Mouse (Mus musculus) limb, embryonic 14.5 days (tissue): ENCODE results near the gene Cdc14b. TPM values are rescaled to one million over a fixed set of nuclear protein-coding genes. Genes with fewer than 3 reads are reported as not detected.

Experiments used
- ATAC-seq: fragments of 200-750 bp; cut with Nextera tagmentation; 2 replicates; pipeline ENCODE4 v1.8.0; 2017; ENCODE audit warnings: low read depth, moderate number of reproducible peaks, moderate TSS enrichment; ENCODE audit not compliant: low FRiP score
- DNase-seq: peaks from one replicate; pipeline ENCODE4 v3.0.0-alpha.2; 2015; ENCODE audit warnings: low spot score
- H3K27ac ChIP-seq: fragments of 300-500 bp; sonication (generic); replicated peaks from 2 replicates; pipeline ENCODE4 v1.5.1; 2014; ENCODE audit warnings: low read depth, mild to moderate bottlenecking, low read length, moderate library complexity, mixed read lengths
- H3K27me3 ChIP-seq: fragments of 300-500 bp; sonication (generic); 2 replicates; pipeline ENCODE4 v1.6.1; 2014; ENCODE audit warnings: low read length, mixed read lengths; ENCODE audit not compliant: control insufficient read depth, insufficient read depth
- H3K36me3 ChIP-seq: fragments of 300-500 bp; sonication (generic); 2 replicates; pipeline ENCODE4 v1.6.1; 2014; ENCODE audit warnings: mild to moderate bottlenecking, low read length, moderate library complexity, mixed read lengths; ENCODE audit not compliant: control insufficient read depth, insufficient read depth
- H3K4me1 ChIP-seq: fragments of 300-500 bp; sonication (generic); 2 replicates; pipeline ENCODE4 v1.6.1; 2014; ENCODE audit warnings: antibody characterized with exemption, low read length, mixed read lengths; ENCODE audit not compliant: control insufficient read depth, insufficient read depth
- H3K4me2 ChIP-seq: fragments of 300-500 bp; sonication (generic); replicated peaks from 2 replicates; pipeline ENCODE4 v1.6.1; 2014; ENCODE audit warnings: low read depth, mild to moderate bottlenecking, low read length, moderate library complexity; ENCODE audit not compliant: severe bottlenecking
- H3K4me3 ChIP-seq: fragments of 300-500 bp; sonication (generic); replicated peaks from 2 replicates; pipeline ENCODE4 v1.5.1; 2014; ENCODE audit warnings: low read length
- H3K9ac ChIP-seq: fragments of 300-500 bp; sonication (generic); 2 replicates; pipeline ENCODE4 v1.6.1; 2014; ENCODE audit warnings: mild to moderate bottlenecking, low read depth, low read length, moderate library complexity; ENCODE audit not compliant: severe bottlenecking
- H3K9me3 ChIP-seq: fragments of 300-500 bp; sonication (generic); 2 replicates; pipeline ENCODE4 v1.6.1; 2016; ENCODE audit warnings: low read length; ENCODE audit not compliant: control insufficient read depth
- POLR2A ChIP-seq: fragments of 200-500 bp; IDR thresholded peaks from 2 replicates; pipeline ENCODE4 v1.8.0; 2012; ENCODE audit warnings: inconsistent platforms, mild to moderate bottlenecking, moderate library complexity, borderline replicate concordance; ENCODE audit not compliant: insufficient read depth, insufficient read length; ENCODE audit errors: extremely low read depth
- WGBS: fragments of 180-500 bp; shearing (Covaris S2); extraction: QIAGEN DNeasy Blood & Tissue Kit; methylation state at CpG from one replicate; pipeline ENCODE4 v1.1.7; 2014; 5-methylcytosine and 5-hydroxymethylcytosine counted together
- polyA plus RNA-seq, 2 experiments: library from polyadenylated mRNA; depleted of rRNA in 1 of 2; stranded (reverse) in 1 of 2; unstranded in 1 of 2; fragments of >200 nt; fragmentation: Nextera tagmentation in 1 of 2; extraction: Ambion mirVana in 1 of 2; gene quantifications; 2 replicates each; pipeline versions ENCODE4 v1.2.1 to v1.2.3; 2012 to 2014

The Cdc14b gene
- polyA plus RNA-seq, 2 experiments = 15.3 to 16.1 TPM

DNA sequence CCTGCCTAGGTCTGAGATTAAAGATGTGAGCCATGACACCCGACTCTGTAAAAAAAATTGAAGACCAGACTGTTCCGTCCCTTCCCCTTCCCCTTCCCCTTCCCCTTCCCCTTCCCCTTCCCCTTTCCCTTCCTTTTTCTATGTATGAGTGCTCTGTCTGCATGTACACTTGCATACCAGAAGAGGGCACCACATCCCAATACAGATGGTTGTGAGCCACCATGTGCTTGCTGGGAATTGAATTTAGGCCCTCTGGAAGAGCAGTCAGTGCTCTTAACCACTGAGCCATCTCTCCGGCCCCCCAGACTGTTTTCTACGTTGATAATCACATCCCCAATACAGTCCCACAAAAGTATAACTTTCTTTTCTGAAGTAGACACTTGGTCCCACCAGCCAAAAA lies 94.8 kb downstream of the Cdc14b start:
- WGBS = 90% methylated on average over 4 of the region's 4 CpGs
- no peaks in the 10 kb centered on the region for H3K4me1 ChIP-seq
- no peak for TF ChIP-seq POLR2A
- ATAC-seq = no peak
- no peak overlapping the region for H3K4me3 ChIP-seq
- no peak overlapping the region for H3K27ac ChIP-seq
- H3K27me3 ChIP-seq = no peaks in the 10 kb centered on the region
- H3K9ac ChIP-seq = no peak overlapping the region
- H3K36me3 ChIP-seq = peaks cover 32% of the 10 kb centered on the region
- H3K9me3 ChIP-seq = no peaks in the 10 kb centered on the region
- DNase-seq = no peak
- H3K4me2 ChIP-seq = no peak overlapping the region

- no peaks in the 10 kb centered on the region for H3K4me1 ChIP-seq
- no peak for DNase-seq
Observed at GRCm38 (mm10) chr13:64178746-64179652, 96.1 kb downstream of the Cdc14b start.

DNA sequence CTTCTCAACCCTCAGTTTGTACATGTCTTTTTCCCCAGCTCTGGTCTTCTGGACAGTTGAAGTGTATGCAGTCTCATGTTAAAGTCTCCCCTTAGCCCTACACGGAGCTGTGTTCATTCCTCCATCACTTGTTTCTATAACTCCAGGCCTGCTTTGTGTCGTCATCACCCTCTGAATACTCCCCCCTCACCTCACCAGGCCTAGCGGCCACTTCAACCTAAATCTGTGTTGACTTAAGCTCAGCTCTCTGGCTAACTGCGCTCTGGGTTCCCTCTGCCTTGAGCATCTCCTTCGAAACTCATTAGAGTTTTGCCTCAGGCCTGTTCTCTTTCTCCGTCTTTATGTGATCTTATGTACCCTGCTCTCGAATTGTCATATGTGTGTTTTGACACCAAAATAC lies 97.1 kb downstream of the Cdc14b start:
- DNase-seq = no peak
- peaks cover 36% of the 10 kb centered on the region for H3K36me3 ChIP-seq

More at GRCm38 (mm10) chr13:64178746-64179652, 96.1 kb downstream of the Cdc14b start:
- no peak overlapping the region for H3K9ac ChIP-seq
- ATAC-seq = no peak
- H3K27ac ChIP-seq = no peak overlapping the region; the same call in 1 of the 2 replicates
- 80% methylated on average over 13 of the region's 13 CpGs for WGBS
- no peaks in the 10 kb centered on the region for H3K27me3 ChIP-seq
- H3K4me3 ChIP-seq = no peak overlapping the region
- no peaks in the 10 kb centered on the region for H3K9me3 ChIP-seq
- peaks cover 30% of the 10 kb centered on the region for H3K36me3 ChIP-seq
- no peak for TF ChIP-seq POLR2A
- H3K4me2 ChIP-seq = no peak overlapping the region

DNA sequence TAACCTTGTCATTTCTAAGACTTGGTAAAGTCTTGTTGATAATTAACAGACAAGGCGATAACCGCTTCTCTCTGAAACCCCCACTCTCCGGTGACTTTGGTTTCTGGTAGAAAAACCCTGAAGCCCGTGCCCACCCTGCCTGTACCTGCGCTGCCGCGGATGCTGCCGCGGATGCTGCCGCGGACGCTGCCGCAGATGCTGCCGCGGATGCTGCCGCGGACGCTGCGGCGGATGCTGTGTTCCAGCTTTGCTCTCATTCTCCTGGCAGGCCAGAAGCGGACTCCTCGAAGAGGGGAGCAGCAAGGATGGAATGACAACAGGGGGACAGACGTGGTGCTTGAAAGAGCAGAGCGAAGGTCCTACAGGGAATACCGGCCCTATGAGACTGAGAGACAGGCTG lies 105.3 kb downstream of the Cdc14b start:
- Histone ChIP-seq H3K9ac (no peak overlapping the region), H3K27ac (no peak overlapping the region), H3K27me3 (no peaks in the 10 kb centered on the region), H3K36me3 (peaks cover 36% of the 10 kb centered on the region), H3K4me3 (no peak overlapping the region), H3K4me2 (no peak overlapping the region), H3K4me1 (no peaks in the 10 kb centered on the region), H3K9me3 (peaks cover 67% of the 10 kb centered on the region)
- WGBS = 97% methylated on average over 25 of the region's 25 CpGs
- no peak for TF ChIP-seq POLR2A
- ATAC-seq (no peak), DNase-seq (no peak)

More for the DNA sequence above, 97.1 kb downstream of the Cdc14b start:
- no peaks in the 10 kb centered on the region for H3K27me3 ChIP-seq
- H3K4me2 ChIP-seq = no peak overlapping the region
- H3K9me3 ChIP-seq = no peaks in the 10 kb centered on the region
- H3K4me3 ChIP-seq = no peak overlapping the region
- H3K27ac ChIP-seq = no peak overlapping the region
- TF ChIP-seq POLR2A = no peak
- H3K4me1 ChIP-seq = no peaks in the 10 kb centered on the region
- H3K9ac ChIP-seq = no peak overlapping the region
- no peak for ATAC-seq
- WGBS = 80% methylated on average over 7 of the region's 7 CpGs

DNA sequence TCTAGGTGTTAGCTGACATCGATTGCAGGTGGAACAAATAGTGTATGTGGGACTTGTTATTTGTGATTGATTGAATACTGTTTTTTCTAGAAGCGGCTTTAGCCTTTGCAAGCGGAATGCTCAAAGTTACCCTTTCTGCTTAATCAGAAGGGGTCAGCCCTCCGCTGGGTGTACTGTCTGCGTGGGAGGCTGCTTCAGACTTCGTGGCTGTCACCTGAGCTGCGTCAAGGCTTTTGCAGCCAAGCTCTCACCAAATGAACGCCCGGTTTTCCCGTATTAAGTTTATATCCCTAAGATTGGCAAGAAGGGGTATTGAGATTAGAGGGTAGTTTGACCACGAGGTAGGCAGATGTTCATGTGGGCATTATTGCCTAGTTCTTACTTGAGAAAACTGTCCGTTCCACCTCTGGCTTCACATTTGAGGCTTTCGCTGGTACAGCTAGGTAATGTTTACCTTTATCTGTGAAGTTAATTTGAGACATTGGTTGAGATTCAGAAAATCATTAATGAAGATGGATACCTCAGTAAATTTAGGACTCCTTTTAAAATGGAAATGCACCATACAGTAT lies 111.9 kb downstream of the Cdc14b start:
- no peak for TF ChIP-seq POLR2A
- peaks cover 13% of the 10 kb centered on the region for H3K4me1 ChIP-seq
- peak overlapping the region; percentile 99 for H3K4me2 ChIP-seq
- no peak overlapping the region for H3K27ac ChIP-seq
- H3K36me3 ChIP-seq = no peaks in the 10 kb centered on the region
- WGBS = 34% methylated on average over 13 of the region's 13 CpGs
- peaks cover 24% of the 10 kb centered on the region for H3K9me3 ChIP-seq
- no peaks in the 10 kb centered on the region for H3K27me3 ChIP-seq
- DNase-seq (no peak), ATAC-seq (no peak)
- H3K9ac ChIP-seq = peak overlapping the region; percentile 89; the same call in 1 of the 2 replicates
- H3K4me3 ChIP-seq = peak overlapping the region; percentile 85
